Mouse (Mus musculus): Measurements from ENCODE around the gene 4930524B15Rik. TPM values are rescaled to one million over a fixed set of nuclear protein-coding genes. Genes with fewer than 3 reads are reported as not detected.
"Not testable (repeated sequence)": the region's sequence is repeated elsewhere in the genome, so short reads cannot be mapped to it uniquely, and the experiment has no call there.

Gene 4930524B15Rik
- polyA plus RNA-seq, 2 experiments: 0.18 to 0.29 TPM

DNA sequence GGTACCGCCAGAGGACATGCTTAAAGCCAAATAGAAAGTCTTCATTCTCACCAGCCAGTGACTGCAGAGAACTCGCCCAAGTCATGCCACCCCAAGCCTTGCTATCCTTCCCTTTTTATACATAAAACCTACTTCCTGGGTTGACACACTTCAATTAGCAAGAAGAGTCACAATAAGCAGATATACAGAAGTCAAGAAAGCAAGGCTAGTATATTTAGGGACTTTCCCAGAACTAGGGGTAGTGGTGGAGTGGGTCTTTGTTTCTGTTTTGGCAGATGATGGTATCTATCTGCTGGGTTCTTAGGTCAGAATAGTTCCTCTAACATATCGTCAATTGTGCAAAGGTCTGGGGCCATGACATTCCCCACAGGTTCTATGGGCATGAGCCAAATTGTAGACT lies 27.1 kb downstream of the 4930524B15Rik start:
- H3K4me2 ChIP-seq (replicated peaks; ENCODE audit: low read depth, low read length, severe bottlenecking): no peak overlapping the region
- DNase-seq (ENCODE audit: low spot score) (no peak), ATAC-seq (ENCODE audit: low FRiP score, low read depth) (no peak)
- no peaks in the 10 kb centered on the region for H3K36me3 ChIP-seq (ENCODE audit: control insufficient read depth, insufficient read depth, low read length)
- no peaks in the 10 kb centered on the region for H3K27me3 ChIP-seq (ENCODE audit: control insufficient read depth, insufficient read depth, low read length)
- H3K9ac ChIP-seq (ENCODE audit: low read depth, low read length, severe bottlenecking): no peak overlapping the region
- TF ChIP-seq POLR2A (IDR thresholded peaks at IDR 0.05; ENCODE audit: borderline replicate concordance, extremely low read depth, insufficient read depth, insufficient read length): no peak
- no peaks in the 10 kb centered on the region for H3K9me3 ChIP-seq (ENCODE audit: control insufficient read depth, low read length)
- no peak overlapping the region for H3K27ac ChIP-seq (replicated peaks; ENCODE audit: low read depth, low read length)
- no peaks in the 10 kb centered on the region for H3K4me1 ChIP-seq (ENCODE audit: control insufficient read depth, insufficient read depth, low read length)
- no peak overlapping the region for H3K4me3 ChIP-seq (replicated peaks; ENCODE audit: low read length)
- WGBS: 81% methylated on average over 3 of the region's 3 CpGs

- ATAC-seq (ENCODE audit: low FRiP score, low read depth) (no peak), DNase-seq (ENCODE audit: low spot score) (no peak)
Measured at GRCm38 (mm10) chr11:31999716-32000115, 34.3 kb downstream of the 4930524B15Rik start.

GRCm38 (mm10) chr11:32000281-32000680 lies 34.9 kb downstream of the 4930524B15Rik start, which contains the start of gene Nsg2:
Gene Nsg2 (plus strand): TSS chr11:32000463.
- no peak within 1 kb of the TSS for H3K27ac ChIP-seq (replicated peaks; ENCODE audit: low read depth, low read length)
- H3K9me3 ChIP-seq (ENCODE audit: control insufficient read depth, low read length): no peaks in the 10 kb centered on the region
- peak within 1 kb of the TSS; percentile 49 for H3K4me2 ChIP-seq (replicated peaks; ENCODE audit: low read depth, low read length, severe bottlenecking)
- under 1% methylated on average over 16 of the region's 16 CpGs for WGBS
- DNase-seq (ENCODE audit: low spot score) (peak; percentile 80), ATAC-seq (ENCODE audit: low FRiP score, low read depth) (peak; percentile 91)
- no peak for TF ChIP-seq POLR2A (IDR thresholded peaks at IDR 0.05; ENCODE audit: borderline replicate concordance, extremely low read depth, insufficient read depth, insufficient read length)
- H3K9ac ChIP-seq (ENCODE audit: low read depth, low read length, severe bottlenecking): 0 out of 2 replicates have a peak within 1 kb of the TSS, but pooled peaks have one; percentile 26
- H3K4me1 ChIP-seq (ENCODE audit: control insufficient read depth, insufficient read depth, low read length): peaks cover 8% of the 10 kb centered on the region; the same call in 1 of the 2 replicates
- no peaks in the 10 kb centered on the region for H3K36me3 ChIP-seq (ENCODE audit: control insufficient read depth, insufficient read depth, low read length)
- H3K4me3 ChIP-seq (replicated peaks; ENCODE audit: low read length): peak within 1 kb of the TSS; percentile 29
- H3K27me3 ChIP-seq (ENCODE audit: control insufficient read depth, insufficient read depth, low read length): no peaks in the 10 kb centered on the region

More at GRCm38 (mm10) chr11:31999716-32000115, 34.3 kb downstream of the 4930524B15Rik start:
- H3K27me3 ChIP-seq (ENCODE audit: control insufficient read depth, insufficient read depth, low read length): no peaks in the 10 kb centered on the region
- TF ChIP-seq POLR2A (IDR thresholded peaks at IDR 0.05; ENCODE audit: borderline replicate concordance, extremely low read depth, insufficient read depth, insufficient read length): no peak
- 33% methylated on average over 2 of the region's 2 CpGs for WGBS
- no peak overlapping the region for H3K4me3 ChIP-seq (replicated peaks; ENCODE audit: low read length)
- H3K9me3 ChIP-seq (ENCODE audit: control insufficient read depth, low read length): no peaks in the 10 kb centered on the region
- H3K4me2 ChIP-seq (replicated peaks; ENCODE audit: low read depth, low read length, severe bottlenecking): no peak overlapping the region
- H3K27ac ChIP-seq (replicated peaks; ENCODE audit: low read depth, low read length): no peak overlapping the region
- no peaks in the 10 kb centered on the region for H3K36me3 ChIP-seq (ENCODE audit: control insufficient read depth, insufficient read depth, low read length)
- H3K9ac ChIP-seq (ENCODE audit: low read depth, low read length, severe bottlenecking): no peak overlapping the region
- peaks cover 8% of the 10 kb centered on the region; the same call in 1 of the 2 replicates for H3K4me1 ChIP-seq (ENCODE audit: control insufficient read depth, insufficient read depth, low read length)

DNA sequence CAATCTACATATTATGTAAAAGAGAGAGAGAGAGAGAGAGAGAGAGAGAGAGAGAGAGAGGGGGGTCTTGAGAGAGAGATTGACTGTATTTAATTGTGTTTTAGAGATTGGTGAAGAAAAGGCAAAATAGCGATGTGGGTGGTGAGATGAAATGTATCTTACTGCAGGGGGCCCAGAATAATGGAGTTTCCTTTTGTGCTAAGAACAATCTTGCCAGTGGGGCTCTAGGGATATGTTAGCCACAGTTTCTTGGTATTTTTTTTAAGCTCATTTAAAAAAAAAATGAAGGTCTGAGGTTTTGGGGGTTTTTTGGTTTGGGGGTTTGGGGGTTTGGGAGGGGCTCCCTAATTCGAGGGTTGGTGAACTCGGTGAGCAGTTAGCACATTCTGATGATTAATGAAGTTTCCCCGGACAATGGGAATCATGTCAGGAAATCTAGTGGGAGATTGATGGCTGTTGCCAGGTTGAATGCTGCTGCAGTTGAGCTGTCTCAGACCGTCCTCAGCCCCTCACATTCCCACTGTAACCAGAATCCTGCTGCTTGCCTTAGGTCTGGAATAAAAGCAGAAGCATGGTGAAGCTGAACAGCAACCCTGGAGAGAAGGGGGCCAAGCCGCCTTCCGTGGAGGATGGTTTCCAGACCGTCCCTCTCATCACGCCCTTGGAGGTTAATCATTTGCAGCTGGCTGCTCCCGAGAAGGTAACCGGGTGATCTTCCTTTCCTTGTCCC lies 36.0 kb downstream of the 4930524B15Rik start:
- Histone ChIP-seq H3K4me2 (replicated peaks; ENCODE audit: low read depth, low read length, severe bottlenecking) (peak overlapping the region; percentile 36), H3K9me3 (ENCODE audit: control insufficient read depth, low read length) (no peaks in the 10 kb centered on the region), H3K4me1 (ENCODE audit: control insufficient read depth, insufficient read depth, low read length) (peaks cover 8% of the 10 kb centered on the region; the same call in 1 of the 2 replicates), H3K27ac (replicated peaks; ENCODE audit: low read depth, low read length) (no peak overlapping the region), H3K27me3 (ENCODE audit: control insufficient read depth, insufficient read depth, low read length) (no peaks in the 10 kb centered on the region), H3K9ac (ENCODE audit: low read depth, low read length, severe bottlenecking) (no peak overlapping the region), H3K4me3 (replicated peaks; ENCODE audit: low read length) (peak overlapping the region; percentile 17), H3K36me3 (ENCODE audit: control insufficient read depth, insufficient read depth, low read length) (no peaks in the 10 kb centered on the region)
- WGBS: 2% methylated on average over 11 of the region's 11 CpGs
- no peak for ATAC-seq (ENCODE audit: low FRiP score, low read depth)
- no peak for DNase-seq (ENCODE audit: low spot score)
- TF ChIP-seq POLR2A (IDR thresholded peaks at IDR 0.05; ENCODE audit: borderline replicate concordance, extremely low read depth, insufficient read depth, insufficient read length): no peak

- H3K4me2 ChIP-seq (replicated peaks; ENCODE audit: low read depth, low read length, severe bottlenecking): peak overlapping the region; percentile 9; the same call in 1 of the 2 replicates
- H3K36me3 ChIP-seq (ENCODE audit: control insufficient read depth, insufficient read depth, low read length): no peaks in the 10 kb centered on the region
- 0 out of 2 replicates have a peak overlapping the region, but pooled peaks have one; percentile 7 for H3K9ac ChIP-seq (ENCODE audit: low read depth, low read length, severe bottlenecking)
- no peak for TF ChIP-seq POLR2A (IDR thresholded peaks at IDR 0.05; ENCODE audit: borderline replicate concordance, extremely low read depth, insufficient read depth, insufficient read length)
- no peaks in the 10 kb centered on the region for H3K27me3 ChIP-seq (ENCODE audit: control insufficient read depth, insufficient read depth, low read length)
- H3K4me1 ChIP-seq (ENCODE audit: control insufficient read depth, insufficient read depth, low read length): peaks cover 8% of the 10 kb centered on the region; the same call in 1 of the 2 replicates
- peaks cover 6% of the 10 kb centered on the region; the same call in 1 of the 2 replicates for H3K9me3 ChIP-seq (ENCODE audit: control insufficient read depth, low read length)
- DNase-seq (ENCODE audit: low spot score) (no peak), ATAC-seq (ENCODE audit: low FRiP score, low read depth) (no peak)
- WGBS: 12% methylated on average over 5 of the region's 5 CpGs
- H3K4me3 ChIP-seq (replicated peaks; ENCODE audit: low read length): no peak overlapping the region
- no peak overlapping the region for H3K27ac ChIP-seq (replicated peaks; ENCODE audit: low read depth, low read length)
Measured at GRCm38 (mm10) chr11:32002670-32003072, 37.3 kb downstream of the 4930524B15Rik start.

- ATAC-seq (ENCODE audit: low FRiP score, low read depth); H3K27me3 ChIP-seq (ENCODE audit: control insufficient read depth, insufficient read depth, low read length); H3K36me3 ChIP-seq (ENCODE audit: control insufficient read depth, insufficient read depth, low read length); DNase-seq (ENCODE audit: low spot score); H3K9ac ChIP-seq (ENCODE audit: low read depth, low read length, severe bottlenecking); H3K9me3 ChIP-seq (ENCODE audit: control insufficient read depth, low read length); H3K27ac ChIP-seq (replicated peaks; ENCODE audit: low read depth, low read length); H3K4me2 ChIP-seq (replicated peaks; ENCODE audit: low read depth, low read length, severe bottlenecking); H3K4me3 ChIP-seq (replicated peaks; ENCODE audit: low read length): not testable (repeated sequence)
- 81% methylated on average over 3 of the region's 3 CpGs for WGBS
- H3K4me1 ChIP-seq (ENCODE audit: control insufficient read depth, insufficient read depth, low read length): peaks cover 12% of the 10 kb centered on the region
Measured at GRCm38 (mm10) chr11:32008049-32008448, 42.7 kb downstream of the 4930524B15Rik start.

Data from limb, embryonic 14.5 days (tissue).